Mouse (Mus musculus) lung, adult 2 months (tissue): Measurements from ENCODE around the gene Arhgap27. TPM values are rescaled to one million over a fixed set of nuclear protein-coding genes. Genes with fewer than 3 reads are reported as not detected.
"Not testable (repeated sequence)": the region's sequence is repeated elsewhere in the genome, so short reads cannot be mapped to it uniquely, and the experiment has no call there.

Source experiments
- DNase-seq: peaks from one replicate; pipeline ENCODE4 v3.0.0; 2022
- H3K4me1 ChIP-seq: fragments of 200-500 bp; 2 replicates; pipeline ENCODE4 v1.6.1; 2011; ENCODE audit warnings: low read length; ENCODE audit not compliant: control insufficient read depth, insufficient read depth
- H3K4me3 ChIP-seq: fragments of 200-500 bp; replicated peaks from 2 replicates; pipeline ENCODE3; 2011; ENCODE audit warnings: low read depth, mild to moderate bottlenecking, control low read depth, low read length; ENCODE audit errors: extremely low read depth
- CTCF ChIP-seq: fragments of 200-500 bp; IDR thresholded peaks from 2 replicates; pipeline ENCODE4 v1.5.1; 2011; ENCODE audit warnings: mild to moderate bottlenecking, low read length, control low read depth; ENCODE audit not compliant: insufficient read depth
- POLR2A ChIP-seq: fragments of 200-500 bp; IDR thresholded peaks from 2 replicates; pipeline ENCODE4 v1.6.1; 2011; ENCODE audit warnings: low read depth, mild to moderate bottlenecking, control low read depth, low read length, borderline replicate concordance; ENCODE audit errors: extremely low read depth
- WGBS: fragments of 180-500 bp; shearing (Covaris S2); methylation state at CpG from one replicate; pipeline ENCODE4 v1.1.7; 2018; 5-methylcytosine and 5-hydroxymethylcytosine counted together
- polyA plus RNA-seq: library from polyadenylated mRNA; depleted of rRNA; stranded (reverse); fragments of >200 nt; gene quantifications from 2 replicates; pipeline ENCODE4 v1.2.3, GENCODE M21; 2012

The Arhgap27 gene
- polyA plus RNA-seq, 1 experiment: 71.4 TPM

DNA sequence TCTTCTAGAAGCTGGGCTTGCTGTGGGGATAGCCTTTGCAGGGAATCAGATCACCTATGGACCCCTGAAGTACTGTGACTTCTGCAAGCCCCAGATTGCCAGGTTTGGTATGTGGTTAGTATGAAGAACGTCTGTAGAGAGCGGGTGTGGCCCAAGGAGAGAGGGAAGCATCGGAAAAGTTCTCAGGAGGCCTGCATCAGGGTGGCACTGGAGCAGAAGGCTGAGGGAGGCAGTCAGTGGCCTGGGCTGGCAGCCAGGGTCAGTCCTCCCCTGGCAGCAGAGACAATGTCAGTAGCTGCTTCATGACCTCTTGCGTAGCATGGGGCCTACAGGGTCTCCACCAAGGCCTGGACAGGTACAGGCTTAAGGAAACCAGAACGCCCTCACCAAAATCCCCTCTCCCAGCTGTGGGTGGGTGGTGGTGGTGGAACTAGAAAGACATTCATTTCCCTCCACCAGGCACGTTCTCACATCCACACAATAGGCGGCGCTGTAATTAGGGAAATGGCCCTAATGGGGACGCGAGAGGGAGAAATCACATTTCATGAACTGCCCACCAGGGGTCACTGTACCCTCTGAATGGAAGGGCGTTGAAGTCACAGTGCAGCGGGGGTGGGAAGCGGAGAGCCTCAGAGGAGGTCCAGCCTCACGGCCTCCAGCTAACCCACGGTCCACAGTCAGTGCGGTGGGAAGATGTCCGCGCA, 31.2 kb downstream of the Arhgap27 start:
- WGBS: 38% methylated on average over 18 of the region's 18 CpGs
- peak; percentile 73 for DNase-seq
- H3K4me1 ChIP-seq: no peaks in the 10 kb centered on the region
- H3K4me3 ChIP-seq: no peak overlapping the region
- TF ChIP-seq CTCF (peak; percentile 82), POLR2A (no peak)

DNA sequence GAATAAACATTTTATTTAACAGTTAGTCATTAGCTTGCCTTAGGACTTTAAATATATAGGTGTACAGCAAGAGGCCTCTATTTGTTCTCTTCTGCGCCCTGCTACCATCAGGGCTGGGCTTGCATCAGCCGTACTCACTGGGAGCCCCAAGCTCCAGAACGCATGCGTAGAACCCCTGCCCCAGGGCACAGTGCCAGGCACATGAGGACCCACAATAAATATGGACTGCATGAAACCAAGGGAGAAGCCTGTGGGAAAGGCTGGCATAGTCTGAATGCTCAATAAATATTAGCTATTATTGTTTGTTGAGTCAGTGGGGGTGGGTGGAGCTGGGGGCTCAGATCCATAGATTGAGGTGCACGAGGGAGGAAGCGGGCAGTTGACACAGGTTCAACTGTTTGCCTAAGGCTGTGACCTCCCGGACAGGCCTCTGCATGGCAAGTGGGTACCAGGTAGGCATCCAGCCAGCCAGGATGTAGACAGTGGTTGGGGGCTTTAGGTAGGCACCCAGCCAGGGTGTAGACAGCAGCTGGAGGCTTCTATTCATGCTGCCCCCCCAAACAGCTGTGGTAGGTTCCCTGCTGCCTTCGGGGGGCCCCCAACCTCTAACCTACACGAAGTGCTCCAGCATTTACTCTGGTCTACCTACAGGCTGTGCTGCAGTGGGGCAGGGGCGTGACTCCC, 31.8 kb downstream of the Arhgap27 start:
- no peak for DNase-seq
- WGBS: 92% methylated on average over 10 of the region's 10 CpGs
- no peak overlapping the region for H3K4me3 ChIP-seq
- no peaks in the 10 kb centered on the region for H3K4me1 ChIP-seq
- TF ChIP-seq CTCF (no peak), POLR2A (no peak)

DNA sequence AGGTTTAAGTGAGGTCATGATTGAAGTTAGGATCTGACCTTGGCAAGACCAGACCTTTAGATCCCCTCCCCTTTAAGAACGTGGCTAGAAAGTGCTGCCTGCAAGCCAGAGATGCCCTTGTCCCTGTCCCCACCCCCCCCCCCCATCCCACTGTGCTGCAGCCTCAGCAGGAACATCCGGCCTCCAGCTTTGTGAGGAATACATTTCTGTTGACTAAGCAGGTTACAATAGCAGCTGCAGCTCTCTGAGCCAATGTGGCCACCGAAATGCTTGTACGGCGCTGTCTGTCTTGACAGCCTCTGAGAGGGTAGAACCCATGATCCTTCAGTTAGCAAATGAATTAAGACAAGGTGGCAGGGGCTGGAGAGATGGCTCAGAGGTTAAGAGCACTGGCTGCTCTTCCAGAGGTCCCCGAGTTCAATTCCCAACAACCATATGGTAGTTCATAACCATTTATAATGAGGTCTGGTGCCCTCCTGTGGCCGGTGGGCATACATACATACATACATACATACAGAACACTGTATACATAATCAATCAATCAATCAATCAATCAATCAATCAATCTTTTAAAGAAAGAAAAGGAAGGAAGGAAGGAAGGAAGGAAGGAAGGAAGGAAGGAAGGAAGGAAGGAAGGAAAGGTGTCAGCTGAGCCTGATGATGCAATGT, 32.7 kb downstream of the Arhgap27 start:
- H3K4me1 ChIP-seq: no peaks in the 10 kb centered on the region

GRCm38 (mm10) chr11:103326950-103327349, 36.5 kb downstream of the Arhgap27 start:
- TF ChIP-seq CTCF (peak; percentile 88), POLR2A (no peak)
- WGBS: 11% methylated on average over 5 of the region's 5 CpGs
- DNase-seq: peak; percentile 83
- Histone ChIP-seq H3K4me1 (no peaks in the 10 kb centered on the region), H3K4me3 (no peak overlapping the region)

More for the DNA sequence above, 32.7 kb downstream of the Arhgap27 start:
- no peak overlapping the region for H3K4me3 ChIP-seq
- WGBS: 67% methylated on average over 7 of the region's 7 CpGs
- TF ChIP-seq CTCF (no peak), POLR2A (no peak)
- DNase-seq: no peak

GRCm38 (mm10) chr11:103325172-103325571, 38.3 kb downstream of the Arhgap27 start:
- 6% methylated on average over 8 of the region's 8 CpGs for WGBS
- Histone ChIP-seq H3K4me1 (no peaks in the 10 kb centered on the region), H3K4me3 (no peak overlapping the region)
- TF ChIP-seq CTCF (peak; percentile 88), POLR2A (no peak)
- DNase-seq: peak; percentile 64

- no peak overlapping the region for H3K4me3 ChIP-seq
- DNase-seq: no peak
- 50% methylated on average over 13 of the region's 13 CpGs for WGBS
- no peak for TF ChIP-seq CTCF
- TF ChIP-seq POLR2A: no peak
- H3K4me1 ChIP-seq: no peaks in the 10 kb centered on the region
These were observed 38.8 kb downstream of the Arhgap27 start for GRCm38 (mm10) chr11:103324723-103325122.

GRCm38 (mm10) chr11:103322832-103323231, 40.7 kb downstream of the Arhgap27 start:
- not testable (repeated sequence) for H3K4me1 ChIP-seq, DNase-seq, H3K4me3 ChIP-seq
- WGBS: 54% methylated on average over 4 of the region's 4 CpGs

- H3K4me1 ChIP-seq: no peaks in the 10 kb centered on the region
- no peak for TF ChIP-seq POLR2A
- TF ChIP-seq CTCF: no peak
- DNase-seq: no peak
- WGBS: 43% methylated on average over 4 of the region's 4 CpGs
- H3K4me3 ChIP-seq: no peak overlapping the region
These were observed 42.8 kb downstream of the Arhgap27 start for GRCm38 (mm10) chr11:103320646-103321045.

DNA sequence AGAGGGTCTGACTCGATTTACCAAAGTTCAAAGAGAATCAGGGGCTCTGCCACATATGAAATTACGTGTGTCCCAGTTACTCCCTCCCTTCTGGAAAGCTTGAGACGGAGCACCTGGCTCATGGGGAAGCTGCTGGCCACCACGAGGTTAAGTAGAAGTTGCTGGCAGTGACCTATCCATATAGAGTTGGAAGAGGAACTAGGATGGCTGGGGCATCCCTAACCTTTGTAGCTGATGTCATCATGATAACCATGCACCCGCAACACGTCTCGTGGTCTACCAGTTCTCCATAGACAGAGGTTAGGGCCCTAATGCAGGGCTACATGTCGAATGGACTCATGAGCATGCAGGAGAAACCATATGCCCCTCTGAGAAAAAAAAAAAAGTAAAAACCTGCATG, 43.3 kb downstream of the Arhgap27 start:
- no peak for TF ChIP-seq POLR2A
- TF ChIP-seq CTCF: no peak
- no peak for DNase-seq
- Histone ChIP-seq H3K4me3 (no peak overlapping the region), H3K4me1 (no peaks in the 10 kb centered on the region)
- 74% methylated on average over 8 of the region's 8 CpGs for WGBS
